Mouse (Mus musculus) hindbrain, embryonic 10.5 days (tissue): ENCODE results near the gene Supv3l1. TPM values are rescaled to one million over a fixed set of nuclear protein-coding genes. Genes with fewer than 3 reads are reported as not detected.

ENCODE experiments used
- DNase-seq: peaks from one replicate; pipeline ENCODE4 v3.0.0-alpha.2; 2017; ENCODE audit warnings: low spot score
- H3K27ac ChIP-seq: fragments of 300-500 bp; sonication (generic); 2 replicates; pipeline ENCODE4 v1.5.1; 2016; ENCODE audit warnings: mild to moderate bottlenecking, moderate library complexity
- H3K27me3 ChIP-seq: fragments of 300-500 bp; sonication (generic); 2 replicates; pipeline ENCODE4 v1.6.1; 2016; ENCODE audit warnings: mild to moderate bottlenecking; ENCODE audit not compliant: poor library complexity, insufficient read depth, severe bottlenecking
- H3K36me3 ChIP-seq: fragments of 300-500 bp; sonication (generic); 2 replicates; pipeline ENCODE4 v1.6.1; 2016; ENCODE audit warnings: mild to moderate bottlenecking, moderate library complexity
- H3K4me1 ChIP-seq: fragments of 300-500 bp; sonication (generic); replicated peaks from 2 replicates; pipeline ENCODE4 v1.6.1; 2016; ENCODE audit warnings: mild to moderate bottlenecking
- H3K4me3 ChIP-seq: fragments of 300-500 bp; sonication (generic); 2 replicates; pipeline ENCODE4 v1.5.1; 2016; ENCODE audit warnings: mild to moderate bottlenecking, moderate library complexity
- H3K9me3 ChIP-seq: fragments of 300-500 bp; sonication (generic); 2 replicates; pipeline ENCODE4 v1.6.1; 2016; ENCODE audit warnings: mild to moderate bottlenecking, moderate library complexity
- WGBS: fragments of 180-500 bp; shearing (Covaris S2); methylation state at CpG from one replicate; pipeline ENCODE4 v1.1.7; 2016; 5-methylcytosine and 5-hydroxymethylcytosine counted together
- polyA plus RNA-seq: library from polyadenylated mRNA; unstranded; fragments of >200 nt; fragmentation: Nextera tagmentation; extraction: Ambion mirVana; gene quantifications from 2 replicates; pipeline ENCODE4 v1.2.1, GENCODE M21; 2016

Gene Supv3l1
- polyA plus RNA-seq, 1 experiment from 2014 or later = 27.9 TPM

DNA sequence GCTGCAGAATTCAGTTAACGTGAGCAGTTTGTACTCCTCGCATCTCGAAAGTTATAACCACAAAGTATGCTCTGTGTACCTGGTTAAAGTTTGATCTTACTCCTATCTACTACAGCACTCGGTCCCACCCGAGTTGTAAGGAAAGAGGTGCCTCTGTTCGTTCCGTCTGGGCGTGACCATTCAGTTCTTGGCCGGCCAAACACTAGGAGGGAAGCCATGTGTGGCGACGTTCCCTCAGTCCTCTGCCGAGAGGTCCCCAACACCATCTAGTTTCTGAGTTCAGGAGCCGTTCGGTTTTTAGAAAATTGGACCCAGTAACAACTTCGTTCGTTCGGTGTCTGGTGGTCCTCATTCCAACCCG, 722 bp upstream of the Supv3l1 start:
- H3K36me3 ChIP-seq = peaks cover 30% of the 10 kb centered on the region
- peak overlapping the region; percentile 92 for H3K4me3 ChIP-seq
- DNase-seq = no peak
- peaks cover 21% of the 10 kb centered on the region for H3K4me1 ChIP-seq
- H3K27ac ChIP-seq = peak overlapping the region; percentile 99
- 43% methylated on average over 18 of the region's 18 CpGs for WGBS
- no peaks in the 10 kb centered on the region for H3K9me3 ChIP-seq
- no peaks in the 10 kb centered on the region for H3K27me3 ChIP-seq

GRCm38 (mm10) chr10:62430427-62430826, 19.1 kb downstream of the Supv3l1 start:
- Histone ChIP-seq H3K4me3 (no peak overlapping the region), H3K27ac (no peak overlapping the region), H3K36me3 (peaks cover 79% of the 10 kb centered on the region), H3K9me3 (no peaks in the 10 kb centered on the region), H3K27me3 (no peaks in the 10 kb centered on the region), H3K4me1 (no peaks in the 10 kb centered on the region)
- no peak for DNase-seq
- 96% methylated on average over 5 of the region's 5 CpGs for WGBS

- DNase-seq = no peak
- Histone ChIP-seq H3K4me3 (no peak overlapping the region), H3K36me3 (peaks cover 28% of the 10 kb centered on the region), H3K9me3 (no peaks in the 10 kb centered on the region), H3K27ac (no peak overlapping the region), H3K4me1 (no peaks in the 10 kb centered on the region), H3K27me3 (no peaks in the 10 kb centered on the region)
- WGBS = 57% methylated on average over 9 of the region's 9 CpGs
Measured at GRCm38 (mm10) chr10:62425081-62425871, 24.3 kb downstream of the Supv3l1 start.

- no peaks in the 10 kb centered on the region for H3K9me3 ChIP-seq
- WGBS = 49% methylated on average over 15 of the region's 15 CpGs
- H3K4me1 ChIP-seq = peaks cover 5% of the 10 kb centered on the region
- no peak for DNase-seq
- H3K36me3 ChIP-seq = no peaks in the 10 kb centered on the region
- no peak within 1 kb of the TSS for H3K27ac ChIP-seq
- H3K27me3 ChIP-seq = no peaks in the 10 kb centered on the region
- H3K4me3 ChIP-seq = no peak within 1 kb of the TSS
Measured at GRCm38 (mm10) chr10:62422255-62422654, 27.3 kb downstream of the Supv3l1 start, which contains the start of gene Hkdc1. Gene Hkdc1 (minus strand): TSS chr10:62422491.

- no peak overlapping the region for H3K4me3 ChIP-seq
- WGBS = 88% methylated on average over 3 of the region's 3 CpGs
- peaks cover 5% of the 10 kb centered on the region for H3K4me1 ChIP-seq
- H3K27me3 ChIP-seq = no peaks in the 10 kb centered on the region
- no peaks in the 10 kb centered on the region for H3K9me3 ChIP-seq
- H3K36me3 ChIP-seq = no peaks in the 10 kb centered on the region
- no peak overlapping the region for H3K27ac ChIP-seq
- no peak for DNase-seq
Measured at GRCm38 (mm10) chr10:62421127-62421526, 28.4 kb downstream of the Supv3l1 start.

- no peak overlapping the region for H3K4me3 ChIP-seq
- no peaks in the 10 kb centered on the region for H3K36me3 ChIP-seq
- H3K27ac ChIP-seq = no peak overlapping the region
- no peak for DNase-seq
- H3K27me3 ChIP-seq = no peaks in the 10 kb centered on the region
- H3K9me3 ChIP-seq = no peaks in the 10 kb centered on the region
- 79% methylated on average over 6 of the region's 6 CpGs for WGBS
- peaks cover 5% of the 10 kb centered on the region for H3K4me1 ChIP-seq
Measured at GRCm38 (mm10) chr10:62420399-62420798, 29.1 kb downstream of the Supv3l1 start.

GRCm38 (mm10) chr10:62419422-62419821, 30.1 kb downstream of the Supv3l1 start:
- H3K36me3 ChIP-seq = no peaks in the 10 kb centered on the region
- no peak for DNase-seq
- no peaks in the 10 kb centered on the region for H3K27me3 ChIP-seq
- H3K27ac ChIP-seq = no peak overlapping the region
- peaks cover 5% of the 10 kb centered on the region for H3K4me1 ChIP-seq
- H3K4me3 ChIP-seq = no peak overlapping the region
- no peaks in the 10 kb centered on the region for H3K9me3 ChIP-seq
- WGBS = 83% methylated on average over 5 of the region's 5 CpGs

DNA sequence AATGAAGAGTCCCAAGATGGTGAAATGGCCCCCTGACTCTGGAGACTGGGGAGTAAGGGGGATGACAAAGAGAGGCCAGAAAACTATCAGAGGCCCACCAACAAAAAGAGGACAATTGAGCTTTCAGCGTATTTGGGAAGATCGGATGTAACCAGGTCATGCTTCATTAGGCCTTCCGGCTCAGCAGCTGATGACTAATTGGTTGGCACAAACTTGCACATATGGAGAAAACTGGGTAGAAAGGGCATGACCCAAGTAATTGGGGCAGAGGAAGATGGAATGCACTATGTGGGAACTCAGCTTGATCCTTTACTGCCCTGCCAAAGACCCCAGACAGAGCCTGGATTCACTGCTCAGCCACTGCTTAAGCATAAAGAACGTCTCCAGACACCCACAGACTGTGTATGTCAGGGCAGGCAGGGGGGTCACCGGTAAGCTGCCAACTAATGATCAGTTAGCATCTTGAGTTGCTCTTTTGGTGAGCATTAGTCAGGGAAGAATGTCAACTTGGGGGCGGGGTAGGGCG, 30.6 kb downstream of the Supv3l1 start:
- no peaks in the 10 kb centered on the region for H3K36me3 ChIP-seq
- peaks cover 5% of the 10 kb centered on the region for H3K4me1 ChIP-seq
- H3K4me3 ChIP-seq = no peak overlapping the region
- no peak for DNase-seq
- H3K27ac ChIP-seq = no peak overlapping the region
- H3K27me3 ChIP-seq = no peaks in the 10 kb centered on the region
- 67% methylated on average over 7 of the region's 7 CpGs for WGBS
- H3K9me3 ChIP-seq = no peaks in the 10 kb centered on the region

GRCm38 (mm10) chr10:62413606-62413982, 35.9 kb downstream of the Supv3l1 start:
- H3K4me1 ChIP-seq = peaks cover 26% of the 10 kb centered on the region
- no peaks in the 10 kb centered on the region for H3K9me3 ChIP-seq
- no peak for DNase-seq
- no peaks in the 10 kb centered on the region for H3K36me3 ChIP-seq
- no peaks in the 10 kb centered on the region for H3K27me3 ChIP-seq
- H3K4me3 ChIP-seq = no peak overlapping the region
- H3K27ac ChIP-seq = no peak overlapping the region
- 48% methylated on average over 4 of the region's 4 CpGs for WGBS

DNA sequence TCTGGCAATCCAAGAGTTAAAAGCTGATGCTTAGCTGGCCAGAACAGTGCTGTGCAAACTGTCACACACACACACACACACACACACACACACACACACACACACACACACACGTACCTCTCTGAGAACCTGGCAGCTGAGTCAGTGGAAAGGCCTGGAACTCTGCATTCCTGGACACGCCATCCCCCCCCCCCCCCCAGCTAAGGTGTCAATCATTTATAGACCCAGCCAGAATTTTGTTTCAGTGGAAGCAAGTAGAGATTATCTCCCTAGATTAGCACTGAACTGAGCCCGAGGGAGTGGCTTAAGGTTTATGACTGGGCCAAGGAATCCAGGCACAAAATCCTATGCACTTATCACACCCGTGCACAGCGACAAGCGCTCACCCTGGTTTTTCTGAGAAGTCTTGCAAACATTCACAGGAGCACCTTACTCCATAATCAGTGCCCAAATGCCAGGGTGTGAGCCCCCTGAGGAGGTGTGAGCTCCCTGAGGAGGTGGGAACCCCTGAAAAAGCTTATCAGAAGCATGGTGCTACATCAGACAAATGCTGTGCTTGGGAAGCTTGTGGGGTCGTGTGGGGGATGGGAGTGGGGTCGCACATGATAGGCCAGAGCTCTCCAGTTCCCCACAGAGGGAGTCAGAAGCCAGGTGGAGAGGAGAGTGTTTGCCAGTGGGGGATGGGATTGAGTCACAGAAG, 36.5 kb downstream of the Supv3l1 start:
- Histone ChIP-seq H3K27ac (no peak overlapping the region), H3K27me3 (no peaks in the 10 kb centered on the region), H3K36me3 (no peaks in the 10 kb centered on the region), H3K4me1 (peaks cover 25% of the 10 kb centered on the region), H3K9me3 (no peaks in the 10 kb centered on the region), H3K4me3 (no peak overlapping the region)
- DNase-seq = no peak
- 45% methylated on average over 8 of the region's 8 CpGs for WGBS

GRCm38 (mm10) chr10:62411431-62412410, 37.8 kb downstream of the Supv3l1 start:
- Histone ChIP-seq H3K36me3 (no peaks in the 10 kb centered on the region), H3K9me3 (no peaks in the 10 kb centered on the region), H3K27me3 (peaks cover 7% of the 10 kb centered on the region; the same call in 1 of the 2 replicates), H3K4me1 (peaks cover 25% of the 10 kb centered on the region), H3K27ac (no peak overlapping the region), H3K4me3 (no peak overlapping the region)
- DNase-seq = no peak
- 69% methylated on average over 19 of the region's 19 CpGs for WGBS

DNA sequence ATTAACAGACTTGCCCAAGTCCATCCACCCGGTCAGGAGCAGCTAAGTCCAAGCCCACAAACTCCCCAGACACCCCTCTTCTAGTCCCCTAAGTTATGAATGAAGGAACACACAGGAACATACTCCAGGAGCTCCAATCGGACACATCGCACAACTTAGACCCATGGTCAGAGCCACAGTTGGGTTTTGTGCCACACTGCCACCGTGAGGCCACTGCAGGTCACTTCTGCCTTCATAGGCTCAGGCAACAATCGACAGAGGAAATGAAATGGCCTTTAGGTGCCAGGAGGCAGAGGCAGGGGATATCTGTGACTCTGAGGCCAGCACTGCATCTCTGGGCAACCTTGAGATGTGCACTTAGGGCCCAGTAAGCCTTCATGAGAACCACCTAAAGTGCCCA, 38.6 kb downstream of the Supv3l1 start:
- H3K4me3 ChIP-seq = no peak overlapping the region
- WGBS = 16% methylated on average over 5 of the region's 5 CpGs
- DNase-seq = peak; percentile 75
- H3K36me3 ChIP-seq = no peaks in the 10 kb centered on the region
- H3K27ac ChIP-seq = no peak overlapping the region
- peaks cover 12% of the 10 kb centered on the region; the same call in 1 of the 2 replicates for H3K27me3 ChIP-seq
- H3K9me3 ChIP-seq = no peaks in the 10 kb centered on the region
- peaks cover 25% of the 10 kb centered on the region for H3K4me1 ChIP-seq
